Mouse (Mus musculus) v-Abl transformed pro-B cells (cell line): Measurements from ENCODE around the gene Mpdz.

Experiments
- in situ Hi-C, 2 experiments: fragments of 400-800 bp; cut with MboI; formaldehyde crosslinking; loops; one replicate each; pipeline ENCODE4 v1.15.1; 2025; ENCODE audit not compliant: unreplicated experiment in 2 of 2

The Mpdz gene

DNA sequence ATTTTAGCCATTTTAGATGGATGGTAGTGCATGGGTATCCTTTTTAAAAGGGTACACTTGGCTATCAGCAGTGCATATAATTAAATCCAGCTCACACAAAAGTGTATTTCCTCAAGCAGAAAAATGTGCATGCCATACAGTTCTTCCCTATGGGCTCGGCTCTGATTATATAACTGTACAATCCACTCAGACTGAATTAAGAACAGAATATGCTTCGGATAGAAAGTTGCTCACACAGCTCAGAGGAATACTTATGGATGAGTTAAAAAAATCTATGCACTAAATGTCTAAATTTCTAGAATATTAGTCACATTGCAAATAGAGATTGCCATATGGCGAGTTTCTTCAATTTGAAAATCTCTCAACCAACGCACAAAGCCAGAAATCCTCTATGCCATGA, 157.1 kb downstream of the Mpdz start:
- in situ Hi-C loops = no loop called here

DNA sequence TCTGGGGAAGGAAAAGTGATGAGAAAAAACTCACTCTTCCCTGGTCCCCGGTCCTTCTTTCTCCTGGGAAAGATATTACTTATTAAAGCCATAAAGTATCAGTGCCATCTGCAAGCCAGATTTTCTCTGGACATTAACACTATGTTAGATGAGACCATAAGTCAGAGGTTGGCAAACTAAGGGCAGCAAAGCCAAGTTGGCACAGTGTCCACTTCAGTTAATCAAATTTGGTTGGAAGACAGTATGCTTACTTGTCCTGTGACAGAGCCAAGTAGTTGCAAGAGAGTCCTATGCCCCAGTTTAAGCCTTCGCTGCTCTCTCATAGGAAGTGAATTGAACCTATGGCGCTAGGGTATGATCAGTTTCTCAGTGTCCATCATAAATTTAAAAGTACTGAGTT, 159.0 kb downstream of the Mpdz start:
- in situ Hi-C loops = no loop called here

DNA sequence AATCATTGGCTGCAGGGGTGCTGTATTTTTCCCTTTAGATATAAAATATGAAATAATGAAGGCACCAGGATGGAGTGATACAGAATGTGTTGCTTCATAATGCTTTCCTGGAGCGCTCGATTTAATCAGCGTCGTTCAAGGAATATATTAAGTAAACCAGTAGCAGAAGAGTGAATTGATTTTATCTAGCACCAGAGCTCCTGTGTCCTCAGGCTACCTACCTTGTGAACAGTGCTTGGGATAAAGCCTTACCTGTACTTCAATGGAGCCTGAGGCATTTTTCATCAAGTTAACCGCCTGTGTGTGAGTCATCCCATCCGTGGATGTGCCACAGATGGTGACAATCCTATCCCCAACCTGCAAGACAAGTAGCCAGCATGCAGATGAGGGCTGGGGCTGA, 159.5 kb downstream of the Mpdz start:
- in situ Hi-C loops = no loop called here

DNA sequence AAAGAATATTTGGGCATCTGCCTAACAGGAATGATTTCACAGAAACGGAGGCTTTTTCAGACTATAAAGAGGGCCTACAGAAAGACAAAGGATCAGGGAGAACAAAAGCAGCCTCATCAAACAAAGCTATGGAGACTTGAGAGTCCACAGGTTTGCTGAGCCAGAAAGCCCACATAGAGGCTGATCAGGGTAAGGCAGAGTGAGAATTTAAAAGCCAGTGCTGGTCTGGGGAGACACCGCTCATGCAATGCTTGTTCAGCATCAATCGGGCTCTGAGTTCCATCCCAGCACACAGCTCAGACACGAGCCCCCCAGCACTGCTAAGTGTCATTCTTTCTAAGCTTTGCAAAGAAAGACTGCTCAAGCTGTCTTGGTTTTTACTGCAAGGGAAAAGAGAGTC, 162.5 kb downstream of the Mpdz start:
- in situ Hi-C loops = no loop called here

DNA sequence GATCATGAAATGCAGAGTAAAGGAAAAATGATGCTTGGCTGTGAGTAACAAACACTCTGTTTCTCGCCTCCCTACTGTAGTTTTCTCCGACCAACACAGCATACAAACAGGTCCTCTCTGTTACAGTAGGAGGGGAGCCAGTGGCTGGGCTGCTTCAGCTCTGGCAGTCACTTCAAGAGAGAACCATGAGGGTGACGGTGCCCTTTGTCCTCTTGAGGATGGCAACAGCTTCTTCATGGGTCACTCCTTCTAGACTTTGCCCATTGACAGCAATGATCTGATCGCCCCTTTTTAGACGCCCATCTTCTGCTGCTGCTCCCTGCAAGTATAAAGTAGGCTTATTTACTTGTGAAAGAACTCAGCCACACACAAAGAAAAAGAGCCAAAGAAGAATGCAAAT, 163.2 kb downstream of the Mpdz start:
- in situ Hi-C loops = no loop called here

DNA sequence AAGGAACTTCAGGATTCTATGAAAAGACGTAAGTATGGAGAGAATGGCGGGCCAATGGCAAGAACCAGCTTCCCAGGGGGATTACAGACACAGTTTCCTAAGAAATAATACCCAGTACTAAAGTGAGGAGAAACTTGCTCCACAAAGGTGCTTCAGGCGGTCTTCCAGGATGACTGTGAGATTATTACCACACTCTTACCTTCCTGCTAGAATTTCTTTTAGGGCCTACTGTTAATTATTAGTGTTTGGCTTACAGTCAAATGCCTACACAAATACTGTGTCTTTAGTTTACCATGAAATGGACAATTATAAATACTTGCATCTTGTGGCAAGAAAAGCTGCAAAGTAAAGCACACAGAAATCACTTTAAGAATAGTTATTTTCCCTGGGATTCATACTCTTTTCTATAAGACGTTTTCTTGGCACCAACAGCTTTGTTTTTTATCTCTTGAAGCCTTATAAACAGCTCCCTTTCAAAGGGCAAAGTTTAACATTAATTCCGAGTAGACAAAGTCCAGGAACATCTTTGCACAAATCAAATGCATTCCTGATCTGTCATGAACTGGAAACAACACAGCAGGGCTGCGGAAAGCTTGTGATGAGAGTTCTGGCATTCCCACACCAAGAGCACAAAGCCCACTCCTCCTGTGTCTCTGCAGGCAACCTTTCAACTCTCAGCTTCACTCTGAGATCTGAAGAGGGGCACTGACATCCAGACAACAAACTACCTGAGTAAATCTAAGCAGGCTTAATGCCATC, 166.5 kb downstream of the Mpdz start:
- in situ Hi-C loops = no loop called here

DNA sequence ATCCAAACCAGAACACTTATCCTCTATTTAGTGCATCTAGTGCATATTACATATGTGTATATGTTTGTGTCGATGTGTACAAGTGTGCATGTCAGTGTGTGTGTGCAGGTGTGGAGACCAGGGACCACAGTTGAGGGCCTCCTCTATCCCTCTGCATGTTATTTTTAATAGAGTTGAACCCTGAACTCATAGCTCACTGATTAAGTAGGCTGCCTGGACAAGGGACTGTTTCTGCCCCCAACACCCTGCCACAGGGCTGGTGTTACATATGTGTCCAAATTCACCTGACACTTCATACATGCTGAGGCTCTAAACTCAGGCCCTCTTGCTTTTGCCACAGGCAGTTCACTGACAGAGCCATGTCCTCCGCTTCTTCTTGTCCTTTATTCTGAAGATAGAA, 169.5 kb downstream of the Mpdz start:
- in situ Hi-C loops = no loop called here

DNA sequence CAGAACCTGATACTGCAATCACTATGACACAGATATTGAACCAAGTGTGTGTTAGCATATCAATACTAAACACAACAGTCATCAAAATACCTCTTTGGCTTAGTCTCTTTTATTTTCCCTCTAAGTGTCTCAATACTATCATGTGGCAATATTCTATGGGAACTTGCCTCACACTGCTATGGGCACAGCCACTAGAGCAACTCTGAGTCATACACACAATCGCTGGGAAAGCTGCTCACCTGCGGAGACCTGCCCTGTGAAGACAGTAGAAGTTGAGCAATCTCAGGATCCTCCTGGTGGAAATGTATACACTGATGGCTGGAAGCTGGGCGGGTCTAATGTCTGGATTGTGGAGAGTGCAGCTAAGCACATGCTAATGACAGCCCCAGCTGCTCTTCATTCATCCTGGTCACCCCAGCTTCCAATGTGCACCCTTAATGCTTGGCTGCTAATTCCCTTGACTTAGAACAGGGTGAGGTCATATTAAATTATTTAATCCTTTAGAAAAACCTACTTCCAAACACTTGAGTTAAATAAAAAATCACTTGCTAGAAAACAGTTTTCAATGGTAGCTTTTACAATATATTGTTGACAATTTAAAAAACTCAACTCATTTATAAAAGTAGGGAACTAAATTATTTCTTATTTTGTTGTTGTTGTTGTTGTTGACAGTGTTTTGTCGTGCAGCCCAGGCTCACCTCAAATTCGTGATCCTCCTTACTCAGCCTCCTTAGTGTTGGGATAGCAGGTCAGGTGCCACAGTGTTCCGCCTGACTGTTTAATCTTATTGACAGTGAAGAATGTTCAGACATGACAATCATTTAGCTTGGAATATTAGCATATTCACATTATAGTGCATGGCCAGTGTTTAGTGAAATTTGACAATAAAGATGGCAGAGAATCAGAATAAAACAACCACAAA, 189.5 kb downstream of the Mpdz start:
- in situ Hi-C loops = no loop called here

DNA sequence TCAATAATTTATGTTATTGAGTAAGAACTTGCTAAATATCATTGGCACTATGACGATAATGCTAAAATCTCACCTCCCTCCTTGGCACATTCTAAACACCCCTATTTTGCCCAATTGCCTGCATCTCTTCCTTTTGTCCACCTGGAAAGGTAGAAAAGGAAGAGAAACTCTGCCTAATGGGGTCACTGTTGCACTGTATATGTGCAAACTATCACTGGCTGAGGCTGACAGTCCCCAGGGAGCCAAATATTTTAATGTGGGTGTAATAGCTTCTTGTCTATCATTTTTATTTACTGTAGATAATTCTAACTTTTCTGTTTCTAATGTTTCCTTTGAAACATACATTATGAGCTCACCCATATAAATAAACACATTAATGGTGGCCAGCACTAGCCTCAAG, 190.3 kb downstream of the Mpdz start:
- in situ Hi-C loops = no loop called here

DNA sequence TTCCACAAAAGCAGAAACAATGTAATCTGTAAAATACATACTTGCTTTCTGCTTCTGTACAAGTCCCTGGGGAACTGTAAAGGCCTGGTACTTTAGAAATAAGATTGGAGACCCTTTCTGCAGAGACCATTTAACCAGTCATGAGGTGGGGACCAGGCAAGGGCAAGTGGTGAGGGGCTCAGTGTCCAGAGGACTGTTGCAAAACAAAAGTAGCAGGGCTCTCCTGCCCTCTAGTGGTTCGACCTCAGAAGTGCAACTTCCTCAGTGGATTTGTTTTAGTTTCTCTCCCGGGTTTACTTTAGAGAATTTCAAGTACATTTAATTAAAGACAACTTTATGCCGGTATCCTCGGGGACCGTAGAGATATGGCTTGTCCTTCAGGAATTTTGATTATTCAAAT, 190.7 kb downstream of the Mpdz start:
- in situ Hi-C loops = no loop called here

DNA sequence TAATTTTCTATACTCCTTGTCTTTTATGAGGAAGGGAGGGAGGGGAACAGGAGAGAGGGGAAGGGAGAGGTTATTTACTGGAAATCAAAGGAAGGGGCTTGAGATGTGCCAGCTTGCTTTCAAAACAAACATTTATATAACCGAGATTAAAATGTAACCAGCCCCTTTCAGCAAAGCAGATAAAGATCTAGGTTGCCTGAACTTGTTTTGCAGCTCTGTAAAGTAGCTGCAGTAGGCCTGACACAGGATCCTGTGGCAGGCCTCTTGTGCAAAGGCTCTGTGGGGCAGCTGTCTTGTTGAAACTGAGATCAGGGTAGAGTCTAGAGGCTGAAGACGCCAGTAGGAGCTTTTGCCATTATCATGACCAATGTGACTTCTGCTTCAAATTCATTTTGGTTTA, 193.4 kb downstream of the Mpdz start:
- in situ Hi-C loops = no loop called here

DNA sequence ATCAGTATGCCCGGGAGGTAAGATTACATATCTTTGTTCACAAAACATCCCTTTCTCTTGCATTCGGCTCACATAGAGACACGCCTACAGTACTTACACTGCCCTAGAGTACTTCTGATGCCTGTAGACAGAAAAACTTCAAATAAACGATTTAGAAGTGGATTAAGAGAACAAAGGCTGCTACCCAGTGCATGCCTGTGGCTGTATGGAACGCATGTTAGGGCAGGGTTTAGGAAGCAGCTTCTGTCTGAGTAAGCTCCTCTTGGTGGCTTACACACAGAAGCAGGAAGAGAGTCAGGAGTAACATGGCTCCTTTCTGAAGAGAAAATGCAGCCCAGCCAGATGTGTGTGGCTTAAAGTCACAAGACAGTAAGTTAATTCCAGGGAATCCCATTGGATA, 206.4 kb downstream of the Mpdz start:
- in situ Hi-C loops = no loop called here
